Mouse (Mus musculus) ES-E14 (cell line): ENCODE data around the gene Tmem208. TPM values are rescaled to one million over a fixed set of nuclear protein-coding genes. Genes with fewer than 3 reads are reported as not detected.

Experiments
- DNase-seq: peaks from one replicate; pipeline ENCODE4 v3.0.0-alpha.2; 2013; ENCODE audit warnings: low read depth, low spot score
- H3K27ac ChIP-seq: 2 replicates; pipeline ENCODE4 v1.5.1; 2012; ENCODE audit warnings: low read depth, mild to moderate bottlenecking, low read length, moderate library complexity, mixed read lengths; ENCODE audit not compliant: poor library complexity, insufficient read depth, severe bottlenecking
- H3K36me3 ChIP-seq: 2 replicates; pipeline ENCODE4 v1.6.1; 2012; ENCODE audit warnings: mild to moderate bottlenecking, low read length, moderate library complexity, mixed read lengths; ENCODE audit not compliant: control insufficient read depth, poor library complexity, insufficient read depth, severe bottlenecking
- H3K4me1 ChIP-seq, 2 experiments: fragments of 150-350 bp in 1 of 2; sonication (generic) in 1 of 2; 2 replicates each; pipeline ENCODE4 v1.6.1; 2012; ENCODE audit warnings: low read length in 2 of 2, mild to moderate bottlenecking in 1 of 2, mixed read lengths in 1 of 2; ENCODE audit not compliant: control insufficient read depth in 2 of 2, insufficient read depth in 2 of 2, poor library complexity in 1 of 2
- H3K4me3 ChIP-seq, 2 experiments: fragments of 150-350 bp in 1 of 2; sonication (generic) in 1 of 2; 2 replicates each; pipeline ENCODE4 v1.5.1; 2012; ENCODE audit warnings: low read length in 2 of 2, low read depth in 1 of 2, mild to moderate bottlenecking in 1 of 2, mixed read lengths in 1 of 2; ENCODE audit not compliant: insufficient read depth in 1 of 2, poor library complexity in 1 of 2, severe bottlenecking in 1 of 2
- H3K9ac ChIP-seq: 2 replicates; pipeline ENCODE4 v1.6.1; 2012; ENCODE audit warnings: low read depth, mild to moderate bottlenecking, low read length, mixed read lengths; ENCODE audit not compliant: poor library complexity, insufficient read depth, severe bottlenecking
- H3K9me3 ChIP-seq: fragments of 150-350 bp; sonication (generic); 2 replicates; pipeline ENCODE4 v1.6.1; 2012; ENCODE audit warnings: low read depth, mild to moderate bottlenecking, low read length; ENCODE audit not compliant: control insufficient read depth, insufficient read depth
- CHD2 ChIP-seq: IDR thresholded peaks from 2 replicates; pipeline ENCODE4 v1.6.1; 2014; ENCODE audit warnings: mild to moderate bottlenecking, low read depth, low read length, inconsistent platforms
- HCFC1 ChIP-seq: IDR thresholded peaks from 2 replicates; pipeline ENCODE4 v1.6.1; 2012; ENCODE audit warnings: low read length, inconsistent platforms, borderline replicate concordance; ENCODE audit not compliant: insufficient read depth
- MAFK ChIP-seq: IDR thresholded peaks from 2 replicates; pipeline ENCODE4 v1.6.1; 2014; ENCODE audit warnings: mild to moderate bottlenecking, low read depth, low read length, inconsistent platforms; ENCODE audit not compliant: insufficient read depth
- ZC3H11A ChIP-seq: IDR thresholded peaks from 2 replicates; pipeline ENCODE4 v1.6.1; 2012; ENCODE audit warnings: low read depth, mild to moderate bottlenecking, inconsistent platforms, low read length, borderline replicate concordance
- ZNF384 ChIP-seq: IDR thresholded peaks from 2 replicates; pipeline ENCODE4 v1.6.1; 2012; ENCODE audit warnings: low read depth, low read length, inconsistent platforms
- in situ Hi-C, 2 experiments: fragments of 600-800 bp; cut with MboI; formaldehyde crosslinking; loops; one replicate each; pipeline ENCODE4 v1.15.1; 2025; ENCODE audit warnings: low sequenced_read_pairs in 2 of 2, inconsistent platforms in 1 of 2; ENCODE audit not compliant: unreplicated experiment in 2 of 2
- total RNA-seq: library from RNA; depleted of rRNA; stranded (reverse); fragments of 300-350 nt; gene quantifications from 2 replicates; pipeline ENCODE4 v1.2.3, GENCODE M21; 2012

Gene Tmem208
- total RNA-seq, 1 experiment = 123 TPM

- H3K27ac ChIP-seq = no peak overlapping the region
- H3K9me3 ChIP-seq = no peaks in the 10 kb centered on the region
- TF ChIP-seq ZC3H11A (no peak), MAFK (no peak), ZNF384 (no peak), HCFC1 (no peak), CHD2 (no peak)
- H3K9ac ChIP-seq = no peak overlapping the region
- in situ Hi-C loops = no loop called here
- peaks cover 6% of the 10 kb centered on the region for H3K36me3 ChIP-seq
- H3K4me3 ChIP-seq = no peak overlapping the region
- H3K4me1 ChIP-seq = peaks cover 0 to 6% of the 10 kb centered on the region in 2 experiments; a peak in 2 of 4 replicates
- no peak for DNase-seq
These were observed 35.9 kb downstream of the Tmem208 start for GRCm38 (mm10) chr8:105361751-105362702.

GRCm38 (mm10) chr8:105367107-105367506 is 41.0 kb downstream of the Tmem208 start:
- peaks cover 4% of the 10 kb centered on the region; the same call in 1 of the 2 replicates for H3K36me3 ChIP-seq
- no peak overlapping the region for H3K9ac ChIP-seq
- TF ChIP-seq ZC3H11A (no peak), ZNF384 (no peak), CHD2 (no peak), HCFC1 (no peak), MAFK (no peak)
- H3K4me3 ChIP-seq = no peak overlapping the region
- in situ Hi-C loops = no loop called here
- no peaks in the 10 kb centered on the region for H3K9me3 ChIP-seq
- no peak overlapping the region for H3K27ac ChIP-seq
- peaks cover 0 to 3% of the 10 kb centered on the region in 2 experiments; a peak in 2 of 4 replicates for H3K4me1 ChIP-seq
- no peak for DNase-seq

GRCm38 (mm10) chr8:105372473-105372872 is 46.3 kb downstream of the Tmem208 start:
- H3K36me3 ChIP-seq = peaks cover 4% of the 10 kb centered on the region; the same call in 1 of the 2 replicates
- no peak overlapping the region for H3K27ac ChIP-seq
- H3K4me3 ChIP-seq = no peak overlapping the region
- TF ChIP-seq HCFC1 = no peak
- no peak for TF ChIP-seq CHD2
- TF ChIP-seq ZC3H11A = no peak
- TF ChIP-seq ZNF384 = no peak
- no peak for TF ChIP-seq MAFK
- in situ Hi-C loops = no loop called here
- no peak overlapping the region for H3K9ac ChIP-seq
- DNase-seq = no peak
- H3K9me3 ChIP-seq = no peaks in the 10 kb centered on the region
- peaks cover 0 to 9% of the 10 kb centered on the region in 2 experiments; a peak in 1 of 4 replicates for H3K4me1 ChIP-seq

GRCm38 (mm10) chr8:105373032-105373431 is 46.9 kb downstream of the Tmem208 start, which contains the start of gene Plekhg4:
Gene Plekhg4, plus strand, starts transcription at chr8:105373274.
- H3K4me1 ChIP-seq = peaks cover 0 to 9% of the 10 kb centered on the region in 2 experiments; a peak in 1 of 4 replicates
- no peak within 1 kb of the TSS for H3K4me3 ChIP-seq
- H3K27ac ChIP-seq = no peak within 1 kb of the TSS
- TF ChIP-seq ZNF384 (no peak), HCFC1 (no peak), ZC3H11A (no peak), CHD2 (no peak), MAFK (no peak)
- in situ Hi-C loops = no loop called here
- no peak for DNase-seq
- H3K9me3 ChIP-seq = no peaks in the 10 kb centered on the region
- H3K9ac ChIP-seq = no peak within 1 kb of the TSS
- H3K36me3 ChIP-seq = peaks cover 4% of the 10 kb centered on the region; the same call in 1 of the 2 replicates
